Mouse (Mus musculus): ENCODE measurements at regions not wholly inside any gene's neighbourhood (a gene's known extent, or its start where the extent isn't known, plus 50 kb on each side); places are given as distances from the start of the nearest gene placed in this dataset.

DNA sequence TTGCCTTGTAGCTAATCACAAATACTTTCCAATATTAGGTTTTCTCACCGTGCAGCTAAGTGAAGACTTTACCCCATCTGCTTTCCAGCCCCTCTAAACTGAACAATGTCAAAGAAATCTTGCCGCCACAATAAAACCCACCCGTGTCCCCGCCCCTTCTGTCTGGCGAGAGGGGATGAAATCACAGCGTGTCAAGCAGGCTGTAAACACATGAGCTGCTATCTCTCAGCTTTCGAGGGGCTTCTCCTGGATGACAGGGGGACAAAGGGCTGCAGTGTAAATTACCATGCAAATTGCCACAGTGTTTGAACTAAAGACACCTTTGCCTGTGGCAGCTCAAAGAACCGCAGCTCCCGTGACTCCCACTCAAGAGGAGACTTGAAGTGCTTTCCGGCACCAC lies 134.3 kb downstream of the Slc4a3 start:
- TF ChIP-seq CHD2 (IDR thresholded peaks at IDR 0.05; ENCODE audit: low read depth, low read length) = no peak
- no peak for TF ChIP-seq ZC3H11A (IDR thresholded peaks at IDR 0.05; ENCODE audit: borderline replicate concordance, low read depth, low read length)
- TF ChIP-seq HCFC1 (IDR thresholded peaks at IDR 0.05; ENCODE audit: borderline replicate concordance, insufficient read depth, low read length) = no peak
- no peak for TF ChIP-seq MAFK (IDR thresholded peaks at IDR 0.05; ENCODE audit: insufficient read depth, low read depth, low read length)
- no peak for TF ChIP-seq ZNF384 (IDR thresholded peaks at IDR 0.05; ENCODE audit: low read depth, low read length)

Measured in ES-E14 (cell line).